Mouse (Mus musculus): ENCODE results near the gene Chchd2.

Chchd2 gene

GRCm38 (mm10) chr5:129878946-129879345 lies 8.3 kb downstream of the Chchd2 start:
- DNase-seq (ENCODE audit: low spot score in 2 of 2) = no peak

GRCm38 (mm10) chr5:129877731-129878455 lies 9.4 kb downstream of the Chchd2 start:
- no peak for DNase-seq (ENCODE audit: low spot score in 2 of 2)

GRCm38 (mm10) chr5:129875098-129875497 lies 12.2 kb downstream of the Chchd2 start:
- no peak for DNase-seq (ENCODE audit: low spot score in 2 of 2)

GRCm38 (mm10) chr5:129873942-129874341 lies 13.3 kb downstream of the Chchd2 start:
- no peak for DNase-seq (ENCODE audit: low spot score in 2 of 2)

GRCm38 (mm10) chr5:129871238-129871637 lies 16.0 kb downstream of the Chchd2 start:
- DNase-seq (ENCODE audit: low spot score in 2 of 2) = no peak

- no peak for DNase-seq (ENCODE audit: low spot score in 2 of 2)
Measured at GRCm38 (mm10) chr5:129869238-129869995, 17.9 kb downstream of the Chchd2 start.

GRCm38 (mm10) chr5:129865841-129866240 lies 21.4 kb downstream of the Chchd2 start:
- DNase-seq (ENCODE audit: low spot score in 2 of 2) = no peak

GRCm38 (mm10) chr5:129864467-129864866 lies 22.8 kb downstream of the Chchd2 start:
- DNase-seq (ENCODE audit: low spot score in 2 of 2) = peak; percentile 30 to 44

- DNase-seq (ENCODE audit: low spot score in 2 of 2) = no peak
Measured at GRCm38 (mm10) chr5:129862325-129862724, 24.9 kb downstream of the Chchd2 start.

- no peak for DNase-seq (ENCODE audit: low spot score in 2 of 2)
Measured at GRCm38 (mm10) chr5:129856414-129856813, 30.9 kb downstream of the Chchd2 start.

- DNase-seq (ENCODE audit: low spot score in 2 of 2) = no peak
Measured at GRCm38 (mm10) chr5:129855163-129855562, 32.1 kb downstream of the Chchd2 start.

GRCm38 (mm10) chr5:129847558-129847820 lies 39.8 kb downstream of the Chchd2 start:
- DNase-seq (ENCODE audit: low spot score in 2 of 2) = no peak

- DNase-seq (ENCODE audit: low spot score in 2 of 2) = peak; percentile 94 to 96
Measured at GRCm38 (mm10) chr5:129846752-129847557, 40.3 kb downstream of the Chchd2 start, which contains the start of gene Sumf2. Gene Sumf2, plus strand, starts transcription at chr5:129846986.

- no peak for DNase-seq (ENCODE audit: low spot score in 2 of 2)
Measured at GRCm38 (mm10) chr5:129844848-129845247, 42.4 kb downstream of the Chchd2 start.

Measured in natural killer cell, adult 2 months (primary cell).